Mouse (Mus musculus): Measurements from ENCODE around the gene Kctd2.

GRCm38 (mm10) chr11:115381743-115382539, 38.0 kb upstream of the Kctd2 start, which contains the start of gene Cdr2l:
- TF ChIP-seq CTCF (IDR thresholded peaks at IDR 0.05; ENCODE audit: low read depth, low read length) (no peak), POLR2A (IDR thresholded peaks at IDR 0.05; ENCODE audit: borderline replicate concordance, low read depth, low read length) (no peak)

All from bone marrow macrophage, adult 2 months (primary cell).